Mouse (Mus musculus): ENCODE measurements at regions not wholly inside any gene's neighbourhood (a gene's known extent, or its start where the extent isn't known, plus 50 kb on each side); places are given as distances from the start of the nearest gene placed in this dataset.
A peak's percentile ranks its signal among the peaks of the same experiment; 100 is the strongest.

DNA sequence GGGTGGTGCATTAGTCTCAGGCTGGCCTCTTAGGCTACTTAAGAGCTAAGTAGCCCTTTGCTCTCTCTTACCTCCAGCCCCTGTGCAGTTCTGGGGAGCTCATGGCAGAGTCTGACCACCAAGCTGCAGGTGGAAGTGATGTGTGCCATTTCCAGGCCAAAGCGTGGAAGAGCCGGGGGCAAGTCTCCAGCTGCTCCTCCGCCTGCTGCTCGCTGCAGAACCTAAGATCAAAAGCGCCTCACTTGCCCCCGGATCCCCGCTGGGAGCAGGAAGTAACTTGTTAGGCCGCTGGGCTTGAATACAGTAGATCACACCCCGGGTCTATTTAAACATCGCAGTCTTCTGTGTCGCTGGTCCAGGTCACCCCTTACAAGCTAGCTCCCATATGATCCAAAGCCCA is 246.8 kb upstream of the Prox1 start:
- peak; percentile 14 for DNase-seq (ENCODE audit: extremely low spot score, low spot score)

GRCm38 (mm10) chr1:190411756-190412155 is 241.2 kb upstream of the Prox1 start:
- no peak for DNase-seq (ENCODE audit: extremely low spot score, low spot score)

DNA sequence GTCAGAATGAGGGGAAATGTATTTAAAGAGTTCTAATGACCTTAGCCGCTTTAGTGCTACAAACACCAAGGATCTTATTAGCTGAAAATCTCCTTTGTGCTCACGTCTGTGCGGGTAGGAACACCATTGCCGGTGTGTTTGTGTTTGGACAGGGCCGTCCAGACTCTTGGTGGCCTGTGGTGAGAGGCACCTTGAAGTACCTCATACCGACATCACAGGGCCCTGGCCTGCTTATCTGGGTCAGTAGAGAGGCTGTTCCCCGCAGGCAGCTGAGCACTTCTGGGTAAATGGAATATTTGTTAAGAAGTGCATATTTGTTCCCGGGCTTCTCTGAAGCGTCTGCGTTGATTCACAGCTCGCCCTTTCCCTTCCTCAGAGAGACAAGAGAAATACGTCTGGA is 232.8 kb upstream of the Prox1 start:
- no peak for DNase-seq (ENCODE audit: extremely low spot score, low spot score)

DNA sequence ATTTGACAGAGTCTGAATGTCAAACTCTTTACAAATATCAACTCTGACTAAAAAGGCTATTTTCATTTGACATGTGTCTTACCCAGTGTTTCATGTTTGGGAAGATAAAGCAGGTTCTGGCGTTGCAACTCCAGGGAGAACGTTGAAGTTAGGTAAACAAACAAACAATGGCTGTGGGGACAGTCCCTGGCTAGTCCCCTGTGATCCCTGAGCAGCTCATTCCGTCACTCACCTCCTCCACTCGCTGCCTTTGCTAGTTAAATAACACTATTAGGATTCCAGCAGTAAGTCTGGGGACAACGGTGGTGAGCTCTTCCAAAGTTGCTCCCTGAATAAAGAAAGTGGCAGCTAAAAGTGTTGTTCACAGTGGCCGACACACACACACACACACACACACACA is 227.8 kb upstream of the Prox1 start:
- DNase-seq (ENCODE audit: extremely low spot score, low spot score): no peak

GRCm38 (mm10) chr1:190397811-190398210 is 227.3 kb upstream of the Prox1 start:
- DNase-seq (ENCODE audit: extremely low spot score, low spot score): no peak

DNA sequence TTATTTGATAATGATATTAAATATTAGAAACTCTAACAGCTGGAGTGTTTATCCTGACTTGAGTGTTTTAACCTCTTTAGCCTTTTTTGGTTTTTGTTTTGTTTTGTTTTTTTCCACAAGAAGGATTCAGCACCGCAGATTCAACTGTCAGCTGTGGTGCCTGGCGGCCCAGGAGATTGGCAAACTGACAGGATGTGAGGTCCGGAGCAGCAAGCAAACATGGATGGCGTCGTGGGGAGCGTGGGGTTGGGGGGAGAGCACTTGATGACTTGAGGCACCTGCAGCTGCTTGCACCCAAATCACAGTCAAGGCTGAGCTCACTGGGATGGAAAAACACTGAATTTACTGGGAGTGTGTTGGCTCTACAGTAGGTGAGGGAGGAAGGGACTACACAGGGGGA is 222.5 kb upstream of the Prox1 start:
- DNase-seq (ENCODE audit: extremely low spot score, low spot score): no peak

GRCm38 (mm10) chr1:190388853-190389252 is 218.3 kb upstream of the Prox1 start:
- DNase-seq (ENCODE audit: extremely low spot score, low spot score): no peak

DNA sequence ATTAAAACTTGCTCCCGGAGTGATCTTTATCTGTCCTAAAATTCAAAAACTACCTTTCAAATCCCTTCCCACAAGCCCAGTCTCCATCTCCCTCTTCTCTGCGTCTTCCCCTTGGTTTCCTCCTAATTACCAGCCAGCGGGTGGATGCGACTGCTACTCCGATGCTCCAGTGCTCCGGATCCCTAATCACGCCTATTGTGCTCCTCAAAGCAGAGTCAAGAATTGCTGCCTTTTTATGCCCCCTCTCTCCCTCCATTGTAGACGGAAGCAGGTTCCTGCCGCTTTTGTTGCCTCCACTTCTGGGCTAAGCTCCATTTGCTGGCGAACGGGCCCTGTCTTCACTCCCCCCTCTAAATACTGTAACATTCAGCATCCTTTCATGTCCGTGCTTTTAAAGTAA is 214.0 kb upstream of the Prox1 start:
- no peak for DNase-seq (ENCODE audit: extremely low spot score, low spot score)

DNA sequence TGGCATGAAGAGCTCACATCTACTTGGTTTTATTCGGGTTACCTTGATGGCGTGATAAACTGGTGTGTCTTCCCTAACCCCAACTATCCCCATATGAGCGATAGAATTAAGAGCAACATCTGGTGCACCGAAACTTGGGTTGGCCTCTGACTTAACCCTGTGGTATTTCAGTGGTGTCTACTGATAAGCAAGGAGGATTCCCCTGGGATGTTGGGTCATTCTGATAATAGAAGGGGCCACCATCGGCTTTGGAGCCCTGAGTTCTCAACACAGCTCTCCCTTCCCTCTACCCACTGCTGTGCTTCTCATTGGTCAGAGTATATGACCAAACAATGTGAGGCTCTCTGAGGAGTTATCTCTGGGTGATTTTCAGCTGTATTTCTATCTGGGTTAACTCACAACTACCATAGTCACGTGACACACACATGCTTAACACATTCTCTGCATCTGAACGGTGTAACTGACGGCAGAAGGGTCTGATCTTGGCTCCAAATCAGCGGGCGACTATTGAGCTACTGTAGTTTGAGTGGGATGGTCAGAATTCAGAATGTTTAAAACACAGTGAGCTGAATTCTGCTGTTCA is 212.8 kb upstream of the Prox1 start:
- DNase-seq (ENCODE audit: extremely low spot score, low spot score): no peak

- DNase-seq (ENCODE audit: extremely low spot score, low spot score): peak; percentile 40
Observed at GRCm38 (mm10) chr1:190380151-190380550, 209.6 kb upstream of the Prox1 start.

DNA sequence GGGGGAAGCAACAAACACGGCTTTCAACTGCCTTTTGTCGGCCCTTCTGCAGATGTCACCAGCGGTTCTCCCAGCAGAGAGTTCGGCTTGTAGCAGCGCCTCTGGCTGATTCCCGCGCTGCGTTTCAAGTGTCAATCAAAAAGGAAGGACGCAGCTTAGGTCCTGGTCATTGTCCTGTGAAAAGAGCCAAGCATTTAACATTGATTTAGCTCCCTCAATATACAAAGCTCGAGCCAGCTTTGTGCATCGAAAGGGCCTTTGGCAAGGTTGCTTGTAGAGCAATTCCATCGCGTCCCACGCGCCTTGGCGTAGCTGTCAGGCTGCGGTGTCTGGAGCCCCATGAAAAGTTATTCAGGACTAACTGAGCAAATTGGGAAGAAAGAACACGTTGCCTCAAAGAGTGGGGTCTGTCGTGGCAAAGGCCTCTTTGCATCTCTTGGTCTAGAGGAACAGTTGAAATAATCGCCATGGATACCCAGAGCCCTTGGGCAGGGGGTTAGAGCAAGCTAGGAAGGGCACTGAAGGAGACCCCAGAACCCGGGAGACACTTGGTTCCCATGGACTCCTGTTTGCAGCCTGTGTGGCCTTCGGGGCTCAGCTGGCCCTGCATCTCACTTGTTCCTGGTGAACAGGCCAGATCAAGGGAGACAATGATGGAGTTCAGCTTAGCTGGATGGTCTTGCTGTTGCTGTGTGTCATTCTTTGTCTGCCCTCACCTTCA is 204.8 kb upstream of the Prox1 start:
- DNase-seq (ENCODE audit: extremely low spot score, low spot score): peak; percentile 18

GRCm38 (mm10) chr1:190374270-190374669 is 203.8 kb upstream of the Prox1 start:
- peak; percentile 26 for DNase-seq (ENCODE audit: extremely low spot score, low spot score)

DNA sequence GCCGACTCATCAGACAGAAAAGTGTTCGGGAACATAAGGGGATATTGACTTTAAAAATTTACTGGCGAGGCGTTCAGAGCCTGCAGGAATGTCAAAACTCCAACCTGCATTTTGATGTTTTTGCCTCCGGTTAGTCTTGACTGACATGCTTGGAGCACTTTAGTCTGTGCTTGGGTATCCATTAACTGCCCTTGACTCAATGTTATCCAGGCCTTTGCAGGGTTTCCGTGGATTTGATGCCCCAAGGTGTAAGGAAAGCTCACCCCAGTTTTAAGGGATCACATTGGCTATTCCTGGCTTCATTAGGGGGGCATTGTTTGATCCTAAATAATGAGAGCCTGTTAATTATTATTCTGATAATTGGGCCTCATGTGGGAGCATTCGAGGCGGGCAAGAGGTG is 196.1 kb upstream of the Prox1 start:
- DNase-seq (ENCODE audit: extremely low spot score, low spot score): no peak

- DNase-seq (ENCODE audit: extremely low spot score, low spot score): no peak
Observed at GRCm38 (mm10) chr1:190365126-190365525, 194.6 kb upstream of the Prox1 start.

GRCm38 (mm10) chr1:190360661-190361060 is 190.1 kb upstream of the Prox1 start:
- DNase-seq (ENCODE audit: extremely low spot score, low spot score): no peak

- DNase-seq (ENCODE audit: extremely low spot score, low spot score): no peak
Observed at GRCm38 (mm10) chr1:190357779-190358178, 187.3 kb upstream of the Prox1 start.

GRCm38 (mm10) chr1:190347610-190348009 is 177.1 kb upstream of the Prox1 start:
- no peak for DNase-seq (ENCODE audit: extremely low spot score, low spot score)

- DNase-seq (ENCODE audit: extremely low spot score, low spot score): no peak
Observed at GRCm38 (mm10) chr1:190340715-190341114, 170.2 kb upstream of the Prox1 start.

- DNase-seq (ENCODE audit: extremely low spot score, low spot score): no peak
Observed at GRCm38 (mm10) chr1:190334471-190334870, 164.0 kb upstream of the Prox1 start.

DNA sequence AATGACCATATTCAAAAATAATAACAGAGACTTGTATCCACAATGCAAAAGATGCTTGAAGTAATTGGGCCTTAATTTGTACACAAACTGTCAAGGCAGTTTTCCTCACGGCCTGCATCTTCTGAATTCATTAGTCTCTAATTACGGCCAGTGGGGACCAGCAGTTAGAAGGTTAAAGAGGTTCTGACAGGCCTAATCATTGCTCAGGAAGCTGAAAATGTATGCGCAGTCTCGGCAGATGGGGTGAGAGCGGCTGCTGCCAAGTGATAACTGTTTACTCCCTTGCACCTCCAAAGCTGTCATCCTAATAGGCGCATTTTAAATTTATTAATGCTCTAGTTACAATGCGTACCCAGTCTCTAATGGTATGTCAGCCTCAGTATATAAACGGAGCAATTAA is 163.5 kb upstream of the Prox1 start:
- no peak for DNase-seq (ENCODE audit: extremely low spot score, low spot score)

GRCm38 (mm10) chr1:190332001-190332400 is 161.5 kb upstream of the Prox1 start:
- no peak for DNase-seq (ENCODE audit: extremely low spot score, low spot score)

- peak; percentile 6 for DNase-seq (ENCODE audit: extremely low spot score, low spot score)
Observed at GRCm38 (mm10) chr1:190324562-190324961, 154.0 kb upstream of the Prox1 start.

GRCm38 (mm10) chr1:190323671-190324070 is 153.2 kb upstream of the Prox1 start:
- DNase-seq (ENCODE audit: extremely low spot score, low spot score): peak; percentile 9

All from neural tube, embryonic 10.5 days (tissue).